Mouse (Mus musculus): ENCODE measurements at regions not wholly inside any gene's neighbourhood (a gene's known extent, or its start where the extent isn't known, plus 50 kb on each side); places are given as distances from the start of the nearest gene placed in this dataset.

GRCm38 (mm10) chr13:59393231-59393938, 191.6 kb downstream of the Agtpbp1 start:
- H3K27me3 ChIP-seq (ENCODE audit: control insufficient read depth, insufficient read depth, low read length), result no peaks in the 10 kb centered on the region
- no peak overlapping the region for H3K27ac ChIP-seq (ENCODE audit: control insufficient read depth, insufficient read depth, low read length)
- WGBS, result 83% methylated on average over 12 of the region's 12 CpGs
- no peak for TF ChIP-seq POLR2A (IDR thresholded peaks at IDR 0.05; ENCODE audit: control insufficient read depth, extremely low read depth, insufficient read depth, low read length, poor library complexity)
- no peak for TF ChIP-seq CTCF (IDR thresholded peaks at IDR 0.05; ENCODE audit: borderline replicate concordance, control insufficient read depth, extremely low read depth, insufficient read depth, low read length, poor library complexity)
- no peaks in the 10 kb centered on the region for H3K36me3 ChIP-seq (ENCODE audit: control insufficient read depth, insufficient read depth, low read length)
- no peaks in the 10 kb centered on the region for H3K4me1 ChIP-seq (replicated peaks; ENCODE audit: control insufficient read depth, insufficient read depth, low read length)
- no peak overlapping the region for H3K4me3 ChIP-seq (ENCODE audit: control insufficient read depth, insufficient read depth, low read length)
- no peak for DNase-seq

GRCm38 (mm10) chr13:59392828-59393227, 192.2 kb downstream of the Agtpbp1 start:
- TF ChIP-seq CTCF (IDR thresholded peaks at IDR 0.05; ENCODE audit: borderline replicate concordance, control insufficient read depth, extremely low read depth, insufficient read depth, low read length, poor library complexity) (no peak), POLR2A (IDR thresholded peaks at IDR 0.05; ENCODE audit: control insufficient read depth, extremely low read depth, insufficient read depth, low read length, poor library complexity) (no peak)
- Histone ChIP-seq H3K4me3 (ENCODE audit: control insufficient read depth, insufficient read depth, low read length) (no peak overlapping the region), H3K27me3 (ENCODE audit: control insufficient read depth, insufficient read depth, low read length) (no peaks in the 10 kb centered on the region), H3K27ac (ENCODE audit: control insufficient read depth, insufficient read depth, low read length) (no peak overlapping the region), H3K4me1 (replicated peaks; ENCODE audit: control insufficient read depth, insufficient read depth, low read length) (no peaks in the 10 kb centered on the region), H3K36me3 (ENCODE audit: control insufficient read depth, insufficient read depth, low read length) (no peaks in the 10 kb centered on the region)
- 79% methylated on average over 4 of the region's 4 CpGs for WGBS
- DNase-seq, result no peak

- no peak for TF ChIP-seq CTCF (IDR thresholded peaks at IDR 0.05; ENCODE audit: borderline replicate concordance, control insufficient read depth, extremely low read depth, insufficient read depth, low read length, poor library complexity)
- no peak for TF ChIP-seq POLR2A (IDR thresholded peaks at IDR 0.05; ENCODE audit: control insufficient read depth, extremely low read depth, insufficient read depth, low read length, poor library complexity)
- 85% methylated on average over 14 of the region's 14 CpGs for WGBS
- no peak overlapping the region for H3K27ac ChIP-seq (ENCODE audit: control insufficient read depth, insufficient read depth, low read length)
- no peak overlapping the region for H3K4me3 ChIP-seq (ENCODE audit: control insufficient read depth, insufficient read depth, low read length)
- DNase-seq, result no peak
- H3K4me1 ChIP-seq (replicated peaks; ENCODE audit: control insufficient read depth, insufficient read depth, low read length), result no peaks in the 10 kb centered on the region
- H3K27me3 ChIP-seq (ENCODE audit: control insufficient read depth, insufficient read depth, low read length), result no peaks in the 10 kb centered on the region
- H3K36me3 ChIP-seq (ENCODE audit: control insufficient read depth, insufficient read depth, low read length), result no peaks in the 10 kb centered on the region
These were observed 197.3 kb downstream of the Agtpbp1 start for GRCm38 (mm10) chr13:59387627-59388325.

- DNase-seq, result no peak
- WGBS, result 88% methylated on average over 7 of the region's 7 CpGs
- H3K4me1 ChIP-seq (replicated peaks; ENCODE audit: control insufficient read depth, insufficient read depth, low read length), result no peaks in the 10 kb centered on the region
- no peak for TF ChIP-seq POLR2A (IDR thresholded peaks at IDR 0.05; ENCODE audit: control insufficient read depth, extremely low read depth, insufficient read depth, low read length, poor library complexity)
- no peak for TF ChIP-seq CTCF (IDR thresholded peaks at IDR 0.05; ENCODE audit: borderline replicate concordance, control insufficient read depth, extremely low read depth, insufficient read depth, low read length, poor library complexity)
- no peaks in the 10 kb centered on the region for H3K36me3 ChIP-seq (ENCODE audit: control insufficient read depth, insufficient read depth, low read length)
- no peak overlapping the region for H3K27ac ChIP-seq (ENCODE audit: control insufficient read depth, insufficient read depth, low read length)
- H3K4me3 ChIP-seq (ENCODE audit: control insufficient read depth, insufficient read depth, low read length), result no peak overlapping the region
- H3K27me3 ChIP-seq (ENCODE audit: control insufficient read depth, insufficient read depth, low read length), result no peaks in the 10 kb centered on the region
These were observed 198.0 kb downstream of the Agtpbp1 start for GRCm38 (mm10) chr13:59386935-59387540.

- no peak for DNase-seq
- TF ChIP-seq POLR2A (IDR thresholded peaks at IDR 0.05; ENCODE audit: control insufficient read depth, extremely low read depth, insufficient read depth, low read length, poor library complexity) (no peak), CTCF (IDR thresholded peaks at IDR 0.05; ENCODE audit: borderline replicate concordance, control insufficient read depth, extremely low read depth, insufficient read depth, low read length, poor library complexity) (no peak)
- 88% methylated on average over 6 of the region's 6 CpGs for WGBS
- Histone ChIP-seq H3K36me3 (ENCODE audit: control insufficient read depth, insufficient read depth, low read length) (no peaks in the 10 kb centered on the region), H3K27ac (ENCODE audit: control insufficient read depth, insufficient read depth, low read length) (no peak overlapping the region), H3K4me3 (ENCODE audit: control insufficient read depth, insufficient read depth, low read length) (no peak overlapping the region), H3K4me1 (replicated peaks; ENCODE audit: control insufficient read depth, insufficient read depth, low read length) (no peaks in the 10 kb centered on the region), H3K27me3 (ENCODE audit: control insufficient read depth, insufficient read depth, low read length) (no peaks in the 10 kb centered on the region)
These were observed 199.2 kb downstream of the Agtpbp1 start for GRCm38 (mm10) chr13:59385824-59386223.

- Histone ChIP-seq H3K36me3 (ENCODE audit: control insufficient read depth, insufficient read depth, low read length) (no peaks in the 10 kb centered on the region), H3K4me1 (replicated peaks; ENCODE audit: control insufficient read depth, insufficient read depth, low read length) (no peaks in the 10 kb centered on the region), H3K27me3 (ENCODE audit: control insufficient read depth, insufficient read depth, low read length) (no peaks in the 10 kb centered on the region), H3K4me3 (ENCODE audit: control insufficient read depth, insufficient read depth, low read length) (no peak overlapping the region), H3K27ac (ENCODE audit: control insufficient read depth, insufficient read depth, low read length) (no peak overlapping the region)
- TF ChIP-seq CTCF (IDR thresholded peaks at IDR 0.05; ENCODE audit: borderline replicate concordance, control insufficient read depth, extremely low read depth, insufficient read depth, low read length, poor library complexity), result no peak
- no peak for TF ChIP-seq POLR2A (IDR thresholded peaks at IDR 0.05; ENCODE audit: control insufficient read depth, extremely low read depth, insufficient read depth, low read length, poor library complexity)
- WGBS, result 91% methylated on average over 12 of the region's 12 CpGs
- no peak for DNase-seq
These were observed 214.7 kb downstream of the Agtpbp1 start for GRCm38 (mm10) chr13:59370141-59370816.

Data from thymus, adult 2 months (tissue).